In the genomic region with DNA sequence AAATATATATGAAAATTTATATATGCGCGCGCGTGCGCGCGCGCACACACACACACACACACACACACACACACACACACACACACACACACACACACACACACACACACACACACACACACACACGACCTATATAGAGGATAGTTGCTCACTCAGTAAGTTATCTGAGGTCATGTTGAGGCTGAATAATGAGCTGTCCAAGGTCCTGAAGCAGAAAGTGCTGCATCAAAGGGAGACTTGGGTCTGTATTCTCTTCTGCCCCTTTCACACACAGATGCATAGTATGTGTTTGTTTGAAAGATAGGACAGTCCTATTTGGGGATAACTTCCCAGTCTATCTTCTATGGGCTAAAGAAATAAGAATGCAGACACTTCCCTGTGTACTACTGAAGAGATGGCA, we compare ENCODE assay signal across 10 mouse cellular contexts.
DNase-seq lines count a peak whose midpoint lies in the region; ATAC-seq lines count a peak whose summit lies in the region.
"Had no signal": no experiment of that assay in that cellular context is flagged by ENCODE, and none has a peak within 500 bp of the region (broad histone marks: within the 10 kb centered on the region; RNA-seq: fewer than 3 reads in every experiment).

No protein-coding gene starts in this region.

- no peak overlapping the region for H3K4me2 ChIP-seq in liver, embryonic 11.5 days
- no peak overlapping the region for H3K4me2 ChIP-seq in neural tube, embryonic 11.5 days (ENCODE audit: low read depth)
- H3K4me2 ChIP-seq: limb, embryonic 12.5 days had no signal

- ATAC-seq in CD4-positive, CD25-positive, alpha-beta regulatory T cell, adult 4 months, result no peak
- no peak for ATAC-seq in liver, embryonic 11.5 days (replicated peaks; ENCODE audit: low FRiP score)
- no peak for ATAC-seq in neural tube, embryonic 11.5 days (ENCODE audit: insufficient read depth, low FRiP score, low TSS enrichment)

- no peaks in the 10 kb centered on the region for H3K36me3 ChIP-seq in liver, embryonic 11.5 days (ENCODE audit: control insufficient read depth, insufficient read depth, low read length)
- no peaks in the 10 kb centered on the region for H3K36me3 ChIP-seq in neural tube, embryonic 11.5 days (ENCODE audit: control insufficient read depth, insufficient read depth, low read length)
- H3K36me3 ChIP-seq: limb, embryonic 12.5 days had no signal

- peak; percentile 38 for DNase-seq in CD4-positive, CD25-positive, alpha-beta regulatory T cell, adult 2 months (ENCODE audit: low read depth, low spot score)
- DNase-seq in liver, result peak; percentile 13
- DNase-seq in liver, embryonic 11.5 days (ENCODE audit: low spot score), result no peak
- peak; percentile 90 for DNase-seq in embryo, embryonic 10 days (ENCODE audit: low spot score)
- DNase-seq in neural tube, embryonic 11.5 days (ENCODE audit: low spot score), result peak; percentile 28
- no peak for DNase-seq in urinary bladder, adult 18-20 months (ENCODE audit: low spot score in 2 of 2)
- no peak for DNase-seq in spleen, adult 12 weeks (ENCODE audit: low spot score)
- DNase-seq: cerebellum, adult 9-10 months had no signal

- H3K27ac ChIP-seq in liver, embryonic 11.5 days (ENCODE audit: low read depth, low read length), result no peak overlapping the region
- H3K27ac ChIP-seq in neural tube, embryonic 11.5 days (ENCODE audit: low read depth, low read length), result no peak overlapping the region
- H3K27ac ChIP-seq: limb, embryonic 12.5 days had no signal

- no peak overlapping the region for H3K9ac ChIP-seq in liver, embryonic 11.5 days (ENCODE audit: low read depth, low read length)
- no peak overlapping the region for H3K9ac ChIP-seq in neural tube, embryonic 11.5 days (ENCODE audit: low read length)
- H3K9ac ChIP-seq: limb, embryonic 12.5 days had no signal

- no peaks in the 10 kb centered on the region for H3K4me1 ChIP-seq in liver, embryonic 11.5 days (replicated peaks; ENCODE audit: control insufficient read depth, insufficient read depth, low read length)
- H3K4me1 ChIP-seq in neural tube, embryonic 11.5 days (ENCODE audit: control insufficient read depth, insufficient read depth, low read length), result no peaks in the 10 kb centered on the region

- H3K4me3 ChIP-seq in liver, embryonic 11.5 days (ENCODE audit: low read depth, low read length), result no peak overlapping the region
- H3K4me3 ChIP-seq in neural tube, embryonic 11.5 days (ENCODE audit: low read depth, low read length), result no peak overlapping the region
- H3K4me3 ChIP-seq: limb, embryonic 12.5 days had no signal

- no peaks in the 10 kb centered on the region for H3K9me3 ChIP-seq in liver, embryonic 11.5 days (ENCODE audit: control insufficient read depth, low read length)
- no peaks in the 10 kb centered on the region for H3K9me3 ChIP-seq in neural tube, embryonic 11.5 days (ENCODE audit: control insufficient read depth, low read length)
- H3K9me3 ChIP-seq: limb, embryonic 12.5 days had no signal

- no peaks in the 10 kb centered on the region for H3K27me3 ChIP-seq in liver, embryonic 11.5 days (replicated peaks; ENCODE audit: control insufficient read depth, insufficient read depth, low read length)
- H3K27me3 ChIP-seq in neural tube, embryonic 11.5 days (ENCODE audit: control insufficient read depth, insufficient read depth, low read length), result no peaks in the 10 kb centered on the region
- H3K27me3 ChIP-seq: limb, embryonic 12.5 days had no signal

- WGBS in liver, embryonic 11.5 days, result 81% methylated on average over 9 of the region's 9 CpGs
- WGBS in neural tube, embryonic 11.5 days, result 74% methylated on average over 9 of the region's 9 CpGs

Comparison
In these comparisons a context has a peak if more than half of its experiments do, and no peak if none do; other contexts are left out.
1. DNase-seq: peak in CD4-positive, CD25-positive, alpha-beta regulatory T cell, adult 2 months (single experiment), liver (single experiment), embryo, embryonic 10 days (single experiment) and neural tube, embryonic 11.5 days (single experiment); none in liver, embryonic 11.5 days (single experiment), urinary bladder, adult 18-20 months (0 of 2) and spleen, adult 12 weeks (single experiment).